Mouse (Mus musculus) layer of hippocampus, postnatal 10 days (tissue): ENCODE results near the gene Dennd2c. TPM values are rescaled to one million over a fixed set of nuclear protein-coding genes. Genes with fewer than 3 reads are reported as not detected.
"Not testable (repeated sequence)": the region's sequence is repeated elsewhere in the genome, so short reads cannot be mapped to it uniquely, and the experiment has no call there.

Experiments
- DNase-seq, 2 experiments: peaks; one replicate each; pipeline ENCODE4 v3.0.0; 2021; ENCODE audit warnings: low spot score in 2 of 2
- total RNA-seq, 2 experiments: library from RNA; stranded (reverse); gene quantifications; 2 replicates each; pipeline ENCODE4 v1.2.3; 2021

The Dennd2c gene
- total RNA-seq, 2 experiments from 2014 or later = 0.89 to 1.3 TPM

GRCm38 (mm10) chr3:103212142-103212541, 109.7 kb downstream of the Dennd2c start:
- DNase-seq = no peak

- no peak for DNase-seq
These were observed 111.1 kb downstream of the Dennd2c start for GRCm38 (mm10) chr3:103213537-103213936.

- no peak for DNase-seq
These were observed 112.3 kb downstream of the Dennd2c start for GRCm38 (mm10) chr3:103214593-103215285.

DNA sequence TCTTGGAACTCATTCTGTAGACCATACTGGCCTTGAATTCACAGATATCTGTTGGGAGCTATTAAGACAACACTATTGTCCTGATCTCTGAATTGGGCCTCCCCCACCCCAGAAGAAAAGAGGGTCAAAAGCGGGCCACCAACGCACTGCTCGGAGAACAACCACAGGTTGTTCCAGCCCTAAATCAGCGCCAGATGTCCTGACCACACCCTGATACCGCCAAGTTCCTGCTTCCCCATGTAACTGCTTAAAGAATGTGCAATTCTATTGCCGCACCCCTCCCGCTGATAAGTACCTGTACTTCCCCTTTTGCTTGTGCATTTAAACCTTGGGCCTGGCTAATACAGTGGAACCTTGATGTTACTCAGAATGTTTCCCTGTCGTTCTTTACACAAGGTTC, 113.0 kb downstream of the Dennd2c start:
- not testable (repeated sequence) for DNase-seq

Other genes with a start within 250 kb of the Dennd2c start
- gene Sycp1, start 166.5 kb upstream of the Dennd2c start, total RNA-seq = not detected
- gene Nr1h5, start 138.5 kb upstream of the Dennd2c start, total RNA-seq = not detected
- 100 to 1,000 TPM in 1 of 2 experiments, 10 to 100 TPM in 1; 90.6 to 101 TPM for gene Sike1, start 106.9 kb upstream of the Dennd2c start, total RNA-seq
- gene Csde1, start 82.2 kb upstream of the Dennd2c start, total RNA-seq = 100 to 1,000 TPM; 283 to 289 TPM
- gene Nras, start 44.3 kb upstream of the Dennd2c start, total RNA-seq = 100 to 1,000 TPM; 122 to 163 TPM
- gene Ampd1, start 28.6 kb upstream of the Dennd2c start, total RNA-seq = not detected
- gene Bcas2, start 69.1 kb downstream of the Dennd2c start, total RNA-seq = 10 to 100 TPM; 75.0 to 79.2 TPM
- 10 to 100 TPM; 54.4 to 56.4 TPM for gene Trim33, start 176.7 kb downstream of the Dennd2c start, total RNA-seq